Mouse (Mus musculus) bone marrow, adult 2 months (tissue): Measurements from ENCODE around the gene Tjp1.

Experiments used
- CTCF ChIP-seq: fragments of 200-500 bp; IDR thresholded peaks from 2 replicates; pipeline ENCODE4 v1.5.1; 2011; ENCODE audit warnings: low read length, control low read depth; ENCODE audit not compliant: control insufficient read depth, insufficient read depth
- POLR2A ChIP-seq: fragments of 200-500 bp; IDR thresholded peaks from 2 replicates; pipeline ENCODE4 v1.6.1; 2011; ENCODE audit warnings: low read depth, mild to moderate bottlenecking, control low read depth, low read length, borderline replicate concordance; ENCODE audit not compliant: control insufficient read depth

DNA sequence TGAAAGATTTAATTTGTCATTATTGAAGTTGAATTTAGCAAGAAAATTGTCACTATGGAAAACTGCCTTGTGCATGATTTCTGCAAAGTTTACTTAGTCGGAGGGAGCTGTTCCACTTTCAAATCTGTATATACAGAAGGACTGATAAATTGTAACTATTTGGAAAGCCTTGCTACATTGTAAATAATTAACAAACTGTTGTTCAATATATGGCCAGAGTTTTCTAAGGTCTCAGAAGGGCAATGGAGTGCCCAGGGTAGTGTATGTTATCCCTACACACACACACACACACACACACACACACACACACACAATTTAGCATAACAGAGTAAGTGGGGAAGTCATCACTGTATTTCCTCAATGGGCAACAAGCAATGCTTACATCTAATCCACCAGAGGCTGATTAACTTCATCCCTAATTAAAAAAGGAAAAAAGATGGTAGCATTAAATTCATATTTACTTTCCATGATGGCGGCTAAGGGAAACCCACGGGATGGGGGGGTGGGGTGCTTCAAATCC is 63.0 kb downstream of the Tjp1 start:
- no peak for TF ChIP-seq CTCF
- TF ChIP-seq POLR2A, result no peak
